Mouse (Mus musculus) liver, postnatal 0 days (tissue): ENCODE data around the gene Upk2.

ENCODE experiments used
- CTCF ChIP-seq: sonication (generic); IDR thresholded peaks from 2 replicates; pipeline ENCODE4 v1.5.1; 2016; ENCODE audit warnings: antibody characterized with exemption, low read depth
- EP300 ChIP-seq: IDR thresholded peaks from 2 replicates; pipeline ENCODE4 v1.6.1; 2016; ENCODE audit warnings: antibody characterized with exemption, low read depth, mild to moderate bottlenecking

DNA sequence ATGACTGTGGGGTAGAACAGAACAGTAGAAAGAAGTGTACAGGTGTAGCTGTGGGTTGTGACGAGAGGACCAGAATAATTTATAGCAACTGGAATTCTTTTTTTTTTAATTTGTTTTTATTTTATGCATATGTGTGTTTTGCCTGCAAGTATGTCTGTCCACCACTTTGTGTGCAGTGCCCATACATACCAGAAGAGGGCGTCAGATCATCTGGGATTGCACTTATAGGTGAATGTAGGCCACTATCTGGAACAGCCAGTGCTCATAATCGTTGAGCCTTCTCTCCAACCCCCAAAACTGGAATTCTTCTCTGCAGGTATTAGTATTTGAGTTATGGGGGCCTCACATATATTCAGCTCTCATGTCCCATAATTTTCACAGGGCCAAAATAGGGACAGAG is 18.4 kb upstream of the Upk2 start:
- TF ChIP-seq CTCF (peak; percentile 59), EP300 (no peak)
